Mouse (Mus musculus) bone marrow, adult 2 months (tissue): ENCODE measurements around the gene Fto. TPM values are rescaled to one million over a fixed set of nuclear protein-coding genes. Genes with fewer than 3 reads are reported as not detected.

ENCODE experiments used
- H3K27ac ChIP-seq: fragments of 200-500 bp; 2 replicates; pipeline ENCODE4 v1.5.1; 2012; ENCODE audit warnings: low read depth, mild to moderate bottlenecking, control low read depth, inconsistent platforms, low read length; ENCODE audit not compliant: control insufficient read depth, poor library complexity, insufficient read depth
- H3K4me1 ChIP-seq: fragments of 200-500 bp; 2 replicates; pipeline ENCODE4 v1.6.1; 2011; ENCODE audit warnings: low read length; ENCODE audit not compliant: control insufficient read depth, insufficient read depth
- H3K4me3 ChIP-seq: fragments of 200-500 bp; replicated peaks from 2 replicates; pipeline ENCODE3; 2011; ENCODE audit warnings: mild to moderate bottlenecking, low read depth, low read length, control low read depth; ENCODE audit not compliant: control insufficient read depth
- CTCF ChIP-seq: fragments of 200-500 bp; IDR thresholded peaks from 2 replicates; pipeline ENCODE4 v1.5.1; 2011; ENCODE audit warnings: low read length, control low read depth; ENCODE audit not compliant: control insufficient read depth, insufficient read depth
- POLR2A ChIP-seq: fragments of 200-500 bp; IDR thresholded peaks from 2 replicates; pipeline ENCODE4 v1.6.1; 2011; ENCODE audit warnings: low read depth, mild to moderate bottlenecking, control low read depth, low read length, borderline replicate concordance; ENCODE audit not compliant: control insufficient read depth
- WGBS: fragments of 180-500 bp; shearing (Covaris S2); methylation state at CpG from one replicate; pipeline ENCODE4 v1.1.7; 2018; 5-methylcytosine and 5-hydroxymethylcytosine counted together
- polyA plus RNA-seq: library from polyadenylated mRNA; stranded (reverse); fragments of >200 nt; gene quantifications from 2 replicates; pipeline ENCODE4 v1.2.4, GENCODE M21; 2011; ENCODE audit warnings: low replicate concordance; ENCODE audit not compliant: missing spikeins, insufficient read depth, insufficient read length

Gene Fto
- polyA plus RNA-seq, 1 experiment = 11.4 TPM

- Histone ChIP-seq H3K4me1 (no peaks in the 10 kb centered on the region; the same call in 1 of the 2 replicates), H3K27ac (no peak overlapping the region), H3K4me3 (no peak overlapping the region)
- WGBS = 67% methylated on average over 9 of the region's 9 CpGs
- TF ChIP-seq POLR2A (no peak), CTCF (no peak)
Observed at GRCm38 (mm10) chr8:91402980-91403975, 90.0 kb downstream of the Fto start.

- WGBS = 85% methylated on average over 7 of the region's 7 CpGs
- Histone ChIP-seq H3K27ac (no peak overlapping the region), H3K4me1 (no peaks in the 10 kb centered on the region; the same call in 1 of the 2 replicates), H3K4me3 (no peak overlapping the region)
- TF ChIP-seq POLR2A = no peak
- TF ChIP-seq CTCF = no peak
Observed at GRCm38 (mm10) chr8:91404311-91404710, 91.0 kb downstream of the Fto start.

- H3K4me3 ChIP-seq = no peak overlapping the region
- WGBS = 89% methylated on average over 7 of the region's 7 CpGs
- TF ChIP-seq CTCF (no peak), POLR2A (no peak)
- H3K4me1 ChIP-seq = no peaks in the 10 kb centered on the region; the same call in 1 of the 2 replicates
- no peak overlapping the region for H3K27ac ChIP-seq
Observed at GRCm38 (mm10) chr8:91405099-91405498, 91.8 kb downstream of the Fto start.

DNA sequence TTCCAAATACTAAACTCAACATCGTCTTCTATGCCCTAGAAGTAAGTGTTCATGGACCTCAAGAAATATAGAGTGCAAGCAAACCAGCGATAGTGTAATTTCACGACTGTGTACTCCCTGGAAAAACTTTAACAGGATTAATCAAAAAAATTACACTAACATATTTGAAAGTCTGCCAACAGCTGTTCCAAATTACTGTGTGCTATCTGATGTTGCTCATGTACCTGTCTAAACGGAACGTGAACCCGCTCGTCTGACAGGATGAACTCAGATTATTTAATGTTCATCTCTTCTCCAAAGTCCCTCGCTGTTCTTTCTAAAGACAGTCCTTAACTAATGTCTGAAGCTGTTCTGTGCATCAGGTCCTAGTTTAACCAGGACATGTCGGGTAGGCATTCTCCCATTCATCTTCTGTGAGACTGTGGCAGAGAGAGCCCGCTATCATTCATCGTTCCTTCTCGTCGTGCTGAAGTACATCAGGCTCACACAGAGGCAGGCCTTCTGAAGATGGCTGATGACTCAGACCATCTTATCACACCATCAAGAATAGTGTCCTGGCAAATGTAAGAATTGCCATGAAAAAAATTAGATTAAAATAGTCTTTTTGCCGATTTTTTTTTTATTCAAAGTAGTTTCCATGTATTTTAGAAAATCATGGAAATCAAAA, 93.4 kb downstream of the Fto start:
- H3K4me3 ChIP-seq = no peak overlapping the region
- no peaks in the 10 kb centered on the region; the same call in 1 of the 2 replicates for H3K4me1 ChIP-seq
- WGBS = 80% methylated on average over 14 of the region's 14 CpGs
- H3K27ac ChIP-seq = no peak overlapping the region
- TF ChIP-seq POLR2A = no peak
- no peak for TF ChIP-seq CTCF

DNA sequence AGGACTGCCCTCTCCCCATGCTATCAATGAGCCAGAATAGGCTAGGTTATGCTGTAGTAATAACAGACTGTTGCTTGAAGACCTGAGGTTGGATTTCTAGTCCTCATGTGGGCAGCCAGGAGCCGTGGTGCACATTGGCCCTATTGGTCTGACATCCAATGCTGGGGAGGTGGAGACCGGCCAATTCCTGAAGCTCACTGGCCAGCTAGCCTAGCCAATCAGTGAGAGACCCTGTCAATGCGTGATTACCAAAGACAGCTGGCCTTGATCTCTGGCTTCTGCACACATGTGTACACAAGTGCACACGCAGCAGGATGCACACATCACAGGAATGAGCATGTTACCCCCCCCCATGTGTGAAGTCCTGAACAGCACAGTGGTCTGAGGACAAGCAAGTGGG, 94.6 kb downstream of the Fto start:
- no peaks in the 10 kb centered on the region; the same call in 1 of the 2 replicates for H3K4me1 ChIP-seq
- TF ChIP-seq CTCF (no peak), POLR2A (no peak)
- H3K27ac ChIP-seq = no peak overlapping the region
- 83% methylated on average over 4 of the region's 4 CpGs for WGBS
- no peak overlapping the region for H3K4me3 ChIP-seq

DNA sequence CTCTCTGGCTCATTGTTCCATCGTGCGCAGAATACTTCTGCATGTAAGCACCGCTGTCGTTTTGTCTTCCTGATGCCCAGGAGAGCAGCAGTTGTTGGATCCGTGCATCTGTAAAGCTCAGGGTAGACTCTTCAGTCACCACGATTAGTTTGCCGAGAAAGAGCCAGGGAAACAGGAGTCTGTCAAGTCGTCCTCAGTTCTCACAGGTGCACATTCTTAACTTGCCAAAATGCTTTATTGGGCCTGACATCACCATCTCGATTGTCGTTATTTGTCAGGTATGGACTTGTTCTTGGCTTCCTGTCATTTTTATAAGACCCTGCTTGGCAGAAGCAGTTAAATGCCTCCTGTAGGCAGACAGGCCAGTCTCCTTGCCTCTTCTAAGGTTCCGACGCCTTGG, 96.7 kb downstream of the Fto start:
- WGBS = 90% methylated on average over 12 of the region's 12 CpGs
- no peak overlapping the region for H3K4me3 ChIP-seq
- no peaks in the 10 kb centered on the region; the same call in 1 of the 2 replicates for H3K4me1 ChIP-seq
- TF ChIP-seq CTCF (no peak), POLR2A (no peak)
- H3K27ac ChIP-seq = no peak overlapping the region

- 86% methylated on average over 5 of the region's 5 CpGs for WGBS
- no peaks in the 10 kb centered on the region; the same call in 1 of the 2 replicates for H3K4me1 ChIP-seq
- TF ChIP-seq CTCF = no peak
- no peak for TF ChIP-seq POLR2A
- H3K4me3 ChIP-seq = no peak overlapping the region
- H3K27ac ChIP-seq = no peak overlapping the region
Observed at GRCm38 (mm10) chr8:91424491-91425074, 111.3 kb downstream of the Fto start.

DNA sequence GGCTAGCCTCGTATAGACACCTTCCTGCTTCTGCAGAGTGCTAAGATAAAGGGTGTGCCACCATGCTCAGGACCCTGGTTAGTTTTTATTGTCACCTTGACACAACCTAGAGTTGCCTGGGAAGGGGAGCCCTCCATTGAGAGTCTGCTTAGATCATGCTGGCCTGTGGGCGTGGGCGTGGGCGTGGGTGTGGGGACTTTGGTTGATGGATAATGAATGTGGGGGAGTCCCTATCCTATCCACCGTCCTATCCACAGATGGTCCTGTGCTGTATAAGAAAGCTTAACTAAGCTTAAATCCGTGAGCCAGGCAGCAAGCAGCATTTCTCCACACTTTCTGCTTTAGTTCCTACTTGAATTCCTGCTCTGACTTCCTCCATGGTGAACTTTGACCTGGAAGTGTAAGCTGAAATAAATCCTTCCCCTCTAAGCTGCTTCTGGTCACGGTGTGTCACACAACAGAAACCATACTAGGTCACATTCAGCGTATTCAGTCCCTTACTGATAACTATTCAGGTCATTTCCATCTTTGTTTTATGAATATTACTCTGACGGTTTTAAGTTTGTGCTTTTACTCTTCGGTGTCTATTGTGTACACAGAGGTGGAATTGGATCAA, 112.0 kb downstream of the Fto start:
- Histone ChIP-seq H3K4me3 (no peak overlapping the region), H3K4me1 (no peaks in the 10 kb centered on the region; the same call in 1 of the 2 replicates), H3K27ac (no peak overlapping the region)
- WGBS = 81% methylated on average over 10 of the region's 10 CpGs
- TF ChIP-seq CTCF (no peak), POLR2A (no peak)
